11 mouse cellular contexts compared by ENCODE assay signal in the genomic region with DNA sequence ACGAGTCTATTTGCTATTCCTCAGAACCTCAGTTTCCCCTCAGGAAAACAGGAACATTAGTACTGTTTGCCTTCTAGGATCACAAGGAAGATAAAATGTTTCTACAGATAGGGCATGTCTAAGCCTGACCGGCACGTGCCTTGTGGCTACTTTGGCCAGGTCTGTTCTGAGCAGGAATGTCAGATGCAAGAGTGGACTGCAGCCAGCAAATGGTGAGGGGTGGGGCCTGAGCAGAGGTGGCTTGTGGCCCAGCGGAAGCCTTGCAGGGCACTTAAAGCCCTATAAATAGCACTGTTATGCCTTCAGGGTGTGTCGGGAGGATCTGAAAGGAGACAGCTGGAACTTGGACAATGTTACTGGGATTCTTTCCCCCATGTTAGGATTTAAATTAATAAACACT. TPM values are rescaled to one million over a fixed set of nuclear protein-coding genes. Genes with fewer than 3 reads are reported as not detected.
A peak's percentile ranks its signal among the peaks of the same experiment; 100 is the strongest.
DNase-seq lines count a peak whose midpoint lies in the region; ATAC-seq and TF ChIP-seq lines count a peak whose summit lies in the region.
"Had no signal": no experiment of that assay in that cellular context is flagged by ENCODE, and none has a peak within 500 bp of the region (broad histone marks: within the 10 kb centered on the region; RNA-seq: fewer than 3 reads in every experiment).

No protein-coding gene starts in this region.

- H3K9me3 ChIP-seq in intestine, embryonic 16.5 days (ENCODE audit: control insufficient read depth, low read length) = no peaks in the 10 kb centered on the region
- no peaks in the 10 kb centered on the region for H3K9me3 ChIP-seq in lung, postnatal 0 days (ENCODE audit: low read length)
- H3K9me3 ChIP-seq in forebrain, postnatal 0 days (ENCODE audit: low read length) = no peaks in the 10 kb centered on the region

- H3K36me3 ChIP-seq in intestine, embryonic 16.5 days (ENCODE audit: control insufficient read depth, insufficient read depth, low read length) = no peaks in the 10 kb centered on the region
- no peaks in the 10 kb centered on the region for H3K36me3 ChIP-seq in lung, postnatal 0 days (ENCODE audit: insufficient read depth, low read length)
- H3K36me3 ChIP-seq in forebrain, postnatal 0 days (ENCODE audit: insufficient read depth) = no peaks in the 10 kb centered on the region

- peak overlapping the region; percentile 29; the same call in 1 of the 2 replicates for H3K4me2 ChIP-seq in intestine, embryonic 16.5 days (ENCODE audit: low read depth, low read length)
- no peak overlapping the region for H3K4me2 ChIP-seq in lung, postnatal 0 days (replicated peaks; ENCODE audit: low read depth, low read length)
- no peak overlapping the region for H3K4me2 ChIP-seq in forebrain, postnatal 0 days (ENCODE audit: low read depth)

- TF ChIP-seq EP300 in lung, postnatal 0 days (IDR thresholded peaks at IDR 0.05) = 0 out of 2 replicates have a peak, but pooled peaks have one; percentile 26

- intact Hi-C loops in gastrocnemius, postnatal 14 days (cut with DNase I; ENCODE audit: low total_unique reads) = no loop called here

- ATAC-seq in intestine, embryonic 16.5 days = peak; percentile 31; the same call in 1 of the 2 replicates
- peak; percentile 71 for ATAC-seq in lung, postnatal 0 days
- ATAC-seq in forebrain, postnatal 0 days = no peak
- ATAC-seq: midbrain, embryonic 16.5 days had no signal

- H3K27ac ChIP-seq in intestine, embryonic 16.5 days (ENCODE audit: low read length) = no peak overlapping the region
- H3K27ac ChIP-seq in lung, postnatal 0 days (ENCODE audit: low read length) = no peak overlapping the region
- H3K27ac ChIP-seq in forebrain, postnatal 0 days (ENCODE audit: low read depth, low read length) = no peak overlapping the region

- H3K4me3 ChIP-seq in intestine, embryonic 16.5 days (ENCODE audit: low read length) = no peak overlapping the region
- no peak overlapping the region for H3K4me3 ChIP-seq in lung, postnatal 0 days (ENCODE audit: low read depth, low read length)
- H3K4me3 ChIP-seq in forebrain, postnatal 0 days (ENCODE audit: low read depth, low read length) = no peak overlapping the region

- no peak overlapping the region for H3K9ac ChIP-seq in intestine, embryonic 16.5 days (ENCODE audit: low read depth, low read length)
- H3K9ac ChIP-seq in lung, postnatal 0 days (replicated peaks; ENCODE audit: low read depth) = no peak overlapping the region
- no peak overlapping the region for H3K9ac ChIP-seq in forebrain, postnatal 0 days

- H3K4me1 ChIP-seq in intestine, embryonic 16.5 days (ENCODE audit: control insufficient read depth, insufficient read depth, low read length) = peaks cover 41% of the 10 kb centered on the region
- H3K4me1 ChIP-seq in lung, postnatal 0 days (ENCODE audit: insufficient read depth, low read depth, low read length) = peaks cover 26% of the 10 kb centered on the region
- H3K4me1 ChIP-seq in forebrain, postnatal 0 days (ENCODE audit: insufficient read depth) = no peaks in the 10 kb centered on the region

- no peak for TF ChIP-seq CTCF in lung, postnatal 0 days (IDR thresholded peaks at IDR 0.05)
- TF ChIP-seq CTCF in forebrain, postnatal 0 days (IDR thresholded peaks at IDR 0.05; ENCODE audit: low read depth) = no peak

- 7% methylated on average over 5 of the region's 5 CpGs for WGBS in intestine, embryonic 16.5 days
- 6% methylated on average over 5 of the region's 5 CpGs for WGBS in lung, postnatal 0 days
- 55% methylated on average over 5 of the region's 5 CpGs for WGBS in forebrain, postnatal 0 days

- DNase-seq in Muller cell, postnatal 12 days (ENCODE audit: inconsistent ontology term) = peak; percentile 55
- peak; percentile 70 for DNase-seq in gastrocnemius, postnatal 14 days
- DNase-seq in lung, postnatal 0 days (ENCODE audit: low spot score) = peak; percentile 83
- no peak for DNase-seq in ovary, postnatal 14 days (ENCODE audit: low spot score)
- DNase-seq in forebrain, postnatal 0 days = no peak
- DNase-seq in layer of hippocampus, postnatal 36 days = no peak
- DNase-seq in thymus, postnatal 10 days (ENCODE audit: low spot score in 2 of 2) = no peak

- no peaks in the 10 kb centered on the region for H3K27me3 ChIP-seq in intestine, embryonic 16.5 days (replicated peaks; ENCODE audit: control insufficient read depth, insufficient read depth, low read length)
- H3K27me3 ChIP-seq in lung, postnatal 0 days (replicated peaks; ENCODE audit: insufficient read depth, low read length) = no peaks in the 10 kb centered on the region
- H3K27me3 ChIP-seq in forebrain, postnatal 0 days (ENCODE audit: insufficient read depth, low read length) = peaks cover 8% of the 10 kb centered on the region

RNA-seq across cellular contexts. Expression of gene Palm3, which starts 1.8 kb away (rescaled TPM):
- under 1 TPM; 0.25 to 0.51 TPM for total RNA-seq in gastrocnemius, postnatal 14 days (2021)
- polyA plus RNA-seq in intestine, embryonic 16.5 days (2015; fragmentation: Nextera tagmentation; extraction: Ambion mirVana) = 5.8 and 6.4 TPM in 2 replicates
- 1.1 and 1.6 TPM in 2 replicates for polyA plus RNA-seq in lung, postnatal 0 days (2015; fragmentation: Nextera tagmentation; extraction: Ambion mirVana)
- 2.7 and 5.4 TPM in 2 replicates for total RNA-seq in forebrain, postnatal 0 days (2014; rRNA removed)
- polyA plus RNA-seq in forebrain, postnatal 0 days (2015; fragmentation: Nextera tagmentation; extraction: Ambion mirVana) = 2.8 and 4.3 TPM in 2 replicates
- total RNA-seq in layer of hippocampus, postnatal 36 days (2021) = 1 to 10 TPM; 2.9 to 4.1 TPM

RNA-seq across cellular contexts. Expression of gene 2210011C24Rik, which starts 11.1 kb away (rescaled TPM):
- total RNA-seq in gastrocnemius, postnatal 14 days (2021) = 1 to 10 TPM; 2.9 to 4.2 TPM
- 2.1 and 3.1 TPM in 2 replicates for polyA plus RNA-seq in intestine, embryonic 16.5 days (2015; fragmentation: Nextera tagmentation; extraction: Ambion mirVana)
- 51.0 and 70.4 TPM in 2 replicates for polyA plus RNA-seq in lung, postnatal 0 days (2015; fragmentation: Nextera tagmentation; extraction: Ambion mirVana)
- total RNA-seq in forebrain, postnatal 0 days (2014; rRNA removed) = not detected in 2 replicates
- 0.38 and 1.2 TPM in 2 replicates for polyA plus RNA-seq in forebrain, postnatal 0 days (2015; fragmentation: Nextera tagmentation; extraction: Ambion mirVana)
- total RNA-seq in layer of hippocampus, postnatal 36 days (2021) = 1 to 10 TPM in 1 of 2 experiments, under 1 TPM in 1; 0.52 to 1.2 TPM

RNA-seq across cellular contexts. Expression of gene Il27ra, which starts 19.3 kb away (rescaled TPM):
- 1 to 10 TPM in 1 of 2 experiments, under 1 TPM in 1; 0.84 to 1.1 TPM for total RNA-seq in gastrocnemius, postnatal 14 days (2021)
- polyA plus RNA-seq in intestine, embryonic 16.5 days (2015; fragmentation: Nextera tagmentation; extraction: Ambion mirVana) = 1.2 and 1.4 TPM in 2 replicates
- 0.56 and 0.93 TPM in 2 replicates for polyA plus RNA-seq in lung, postnatal 0 days (2015; fragmentation: Nextera tagmentation; extraction: Ambion mirVana)
- total RNA-seq in forebrain, postnatal 0 days (2014; rRNA removed) = 0.31 and 0.86 TPM in 2 replicates
- polyA plus RNA-seq in forebrain, postnatal 0 days (2015; fragmentation: Nextera tagmentation; extraction: Ambion mirVana) = 0.29 and 0.45 TPM in 2 replicates
- 1 to 10 TPM; 2.3 to 2.9 TPM for total RNA-seq in layer of hippocampus, postnatal 36 days (2021)

RNA-seq across cellular contexts. Expression of gene Rln3, which starts 21.7 kb away (rescaled TPM):
- not detected for total RNA-seq in gastrocnemius, postnatal 14 days (2021)
- 0.23 and 0.37 TPM in 2 replicates for polyA plus RNA-seq in intestine, embryonic 16.5 days (2015; fragmentation: Nextera tagmentation; extraction: Ambion mirVana)
- 0.26 TPM in 1 of 2 replicates, not detected in the other for polyA plus RNA-seq in lung, postnatal 0 days (2015; fragmentation: Nextera tagmentation; extraction: Ambion mirVana)
- total RNA-seq in forebrain, postnatal 0 days (2014; rRNA removed) = 0.33 TPM in 1 of 2 replicates, not detected in the other
- polyA plus RNA-seq in forebrain, postnatal 0 days (2015; fragmentation: Nextera tagmentation; extraction: Ambion mirVana) = not detected in 2 replicates
- not detected for total RNA-seq in layer of hippocampus, postnatal 36 days (2021)
- total RNA-seq: gastrocnemius, postnatal 4 days; left cerebral cortex, postnatal 36 days had no signal

RNA-seq across cellular contexts. Expression of gene 1700067K01Rik, which starts 21.8 kb away (rescaled TPM):
- total RNA-seq in gastrocnemius, postnatal 14 days (2021) = not detected
- 0.66 and 0.84 TPM in 2 replicates for polyA plus RNA-seq in intestine, embryonic 16.5 days (2015; fragmentation: Nextera tagmentation; extraction: Ambion mirVana)
- polyA plus RNA-seq in lung, postnatal 0 days (2015; fragmentation: Nextera tagmentation; extraction: Ambion mirVana) = 0.63 and 1.0 TPM in 2 replicates
- 0.15 and 0.81 TPM in 2 replicates for total RNA-seq in forebrain, postnatal 0 days (2014; rRNA removed)
- polyA plus RNA-seq in forebrain, postnatal 0 days (2015; fragmentation: Nextera tagmentation; extraction: Ambion mirVana) = 0.36 and 0.86 TPM in 2 replicates
- total RNA-seq in layer of hippocampus, postnatal 36 days (2021) = under 1 TPM; 0.40 to 0.75 TPM

Comparison
In these comparisons a context has a peak if more than half of its experiments do, and no peak if none do; other contexts are left out.
1. DNase-seq: peak in Muller cell, postnatal 12 days (single experiment), gastrocnemius, postnatal 14 days (single experiment) and lung, postnatal 0 days (single experiment); none in ovary, postnatal 14 days (single experiment), forebrain, postnatal 0 days (single experiment), layer of hippocampus, postnatal 36 days (0 of 2) and thymus, postnatal 10 days (0 of 2).